Mouse (Mus musculus): ENCODE results near the gene Dnajc7. TPM values are rescaled to one million over a fixed set of nuclear protein-coding genes. Genes with fewer than 3 reads are reported as not detected.

Gene Dnajc7
- polyA plus RNA-seq, 1 experiment from 2014 or later: 289 TPM

- ATAC-seq: peak; percentile 38
- 12% methylated on average over 8 of the region's 8 CpGs for WGBS
- Histone ChIP-seq H3K36me3 (ENCODE audit: control insufficient read depth, insufficient read depth, low read length) (no peaks in the 10 kb centered on the region), H3K27ac (ENCODE audit: low read length) (no peak overlapping the region), H3K9ac (ENCODE audit: low read depth, low read length) (peak overlapping the region; percentile 22; the same call in 1 of the 2 replicates), H3K4me1 (ENCODE audit: control insufficient read depth, insufficient read depth, low read length) (peaks cover 12% of the 10 kb centered on the region; the same call in 1 of the 2 replicates), H3K4me2 (ENCODE audit: low read length) (peak overlapping the region; percentile 56), H3K4me3 (ENCODE audit: low read depth, low read length) (peak overlapping the region; percentile 15), H3K9me3 (replicated peaks; ENCODE audit: control insufficient read depth, low read length, poor library complexity, severe bottlenecking) (no peaks in the 10 kb centered on the region), H3K27me3 (ENCODE audit: control insufficient read depth, insufficient read depth, low read depth, low read length) (no peaks in the 10 kb centered on the region; the same call in none of the 2 replicates)
These were observed 49.4 kb downstream of the Dnajc7 start for GRCm38 (mm10) chr11:100570430-100571201.

- WGBS: 63% methylated on average over 9 of the region's 9 CpGs
- no peak overlapping the region for H3K27ac ChIP-seq (ENCODE audit: low read length)
- no peak for ATAC-seq
These were observed 50.2 kb downstream of the Dnajc7 start for GRCm38 (mm10) chr11:100569789-100570188.

GRCm38 (mm10) chr11:100568692-100569091, 51.3 kb downstream of the Dnajc7 start:
- Histone ChIP-seq H3K27ac (ENCODE audit: low read length) (no peak overlapping the region), H3K4me2 (ENCODE audit: low read length) (no peak overlapping the region), H3K36me3 (ENCODE audit: control insufficient read depth, insufficient read depth, low read length) (no peaks in the 10 kb centered on the region), H3K27me3 (ENCODE audit: control insufficient read depth, insufficient read depth, low read depth, low read length) (no peaks in the 10 kb centered on the region; the same call in none of the 2 replicates), H3K4me3 (ENCODE audit: low read depth, low read length) (no peak overlapping the region), H3K9ac (ENCODE audit: low read depth, low read length) (no peak overlapping the region), H3K9me3 (replicated peaks; ENCODE audit: control insufficient read depth, low read length, poor library complexity, severe bottlenecking) (no peaks in the 10 kb centered on the region), H3K4me1 (ENCODE audit: control insufficient read depth, insufficient read depth, low read length) (peaks cover 7% of the 10 kb centered on the region; the same call in 1 of the 2 replicates)
- no peak for ATAC-seq
- 87% methylated on average over 8 of the region's 8 CpGs for WGBS

More at GRCm38 (mm10) chr11:100569789-100570188, 50.2 kb downstream of the Dnajc7 start:
- H3K4me2 ChIP-seq (ENCODE audit: low read length): no peak overlapping the region
- H3K4me3 ChIP-seq (ENCODE audit: low read depth, low read length): no peak overlapping the region
- H3K9ac ChIP-seq (ENCODE audit: low read depth, low read length): no peak overlapping the region
- no peaks in the 10 kb centered on the region for H3K9me3 ChIP-seq (replicated peaks; ENCODE audit: control insufficient read depth, low read length, poor library complexity, severe bottlenecking)
- H3K4me1 ChIP-seq (ENCODE audit: control insufficient read depth, insufficient read depth, low read length): peaks cover 8% of the 10 kb centered on the region; the same call in 1 of the 2 replicates
- H3K27me3 ChIP-seq (ENCODE audit: control insufficient read depth, insufficient read depth, low read depth, low read length): no peaks in the 10 kb centered on the region; the same call in none of the 2 replicates
- no peaks in the 10 kb centered on the region for H3K36me3 ChIP-seq (ENCODE audit: control insufficient read depth, insufficient read depth, low read length)

GRCm38 (mm10) chr11:100567815-100568245, 52.1 kb downstream of the Dnajc7 start:
- Histone ChIP-seq H3K4me3 (ENCODE audit: low read depth, low read length) (no peak overlapping the region), H3K4me1 (ENCODE audit: control insufficient read depth, insufficient read depth, low read length) (peaks cover 7% of the 10 kb centered on the region; the same call in 1 of the 2 replicates), H3K9ac (ENCODE audit: low read depth, low read length) (no peak overlapping the region), H3K36me3 (ENCODE audit: control insufficient read depth, insufficient read depth, low read length) (no peaks in the 10 kb centered on the region), H3K9me3 (replicated peaks; ENCODE audit: control insufficient read depth, low read length, poor library complexity, severe bottlenecking) (no peaks in the 10 kb centered on the region), H3K27me3 (ENCODE audit: control insufficient read depth, insufficient read depth, low read depth, low read length) (no peaks in the 10 kb centered on the region; the same call in none of the 2 replicates), H3K4me2 (ENCODE audit: low read length) (no peak overlapping the region), H3K27ac (ENCODE audit: low read length) (no peak overlapping the region)
- 76% methylated on average over 9 of the region's 9 CpGs for WGBS
- ATAC-seq: no peak

GRCm38 (mm10) chr11:100567229-100567628, 52.7 kb downstream of the Dnajc7 start:
- 87% methylated on average over 5 of the region's 5 CpGs for WGBS

GRCm38 (mm10) chr11:100564703-100565102, 55.3 kb downstream of the Dnajc7 start:
- no peak overlapping the region for H3K4me3 ChIP-seq (ENCODE audit: low read depth, low read length)
- no peak overlapping the region for H3K9ac ChIP-seq (ENCODE audit: low read depth, low read length)
- H3K4me1 ChIP-seq (ENCODE audit: control insufficient read depth, insufficient read depth, low read length): no peaks in the 10 kb centered on the region
- no peaks in the 10 kb centered on the region for H3K9me3 ChIP-seq (replicated peaks; ENCODE audit: control insufficient read depth, low read length, poor library complexity, severe bottlenecking)
- WGBS: 90% methylated on average over 6 of the region's 6 CpGs
- H3K27me3 ChIP-seq (ENCODE audit: control insufficient read depth, insufficient read depth, low read depth, low read length): no peaks in the 10 kb centered on the region
- no peak overlapping the region for H3K27ac ChIP-seq (ENCODE audit: low read length)
- no peak overlapping the region for H3K4me2 ChIP-seq (ENCODE audit: low read length)
- ATAC-seq: no peak
- no peaks in the 10 kb centered on the region for H3K36me3 ChIP-seq (ENCODE audit: control insufficient read depth, insufficient read depth, low read length)

More at GRCm38 (mm10) chr11:100567229-100567628, 52.7 kb downstream of the Dnajc7 start:
- no peaks in the 10 kb centered on the region for H3K36me3 ChIP-seq (ENCODE audit: control insufficient read depth, insufficient read depth, low read length)
- H3K27me3 ChIP-seq (ENCODE audit: control insufficient read depth, insufficient read depth, low read depth, low read length): no peaks in the 10 kb centered on the region; the same call in none of the 2 replicates
- H3K4me2 ChIP-seq (ENCODE audit: low read length): no peak overlapping the region
- no peak overlapping the region for H3K27ac ChIP-seq (ENCODE audit: low read length)
- no peaks in the 10 kb centered on the region for H3K9me3 ChIP-seq (replicated peaks; ENCODE audit: control insufficient read depth, low read length, poor library complexity, severe bottlenecking)
- H3K4me1 ChIP-seq (ENCODE audit: control insufficient read depth, insufficient read depth, low read length): peaks cover 7% of the 10 kb centered on the region; the same call in 1 of the 2 replicates
- H3K4me3 ChIP-seq (ENCODE audit: low read depth, low read length): no peak overlapping the region
- no peak overlapping the region for H3K9ac ChIP-seq (ENCODE audit: low read depth, low read length)
- ATAC-seq: no peak

GRCm38 (mm10) chr11:100564297-100564696, 55.7 kb downstream of the Dnajc7 start:
- no peak overlapping the region for H3K27ac ChIP-seq (ENCODE audit: low read length)
- no peaks in the 10 kb centered on the region for H3K27me3 ChIP-seq (ENCODE audit: control insufficient read depth, insufficient read depth, low read depth, low read length)
- H3K4me3 ChIP-seq (ENCODE audit: low read depth, low read length): no peak overlapping the region
- H3K4me2 ChIP-seq (ENCODE audit: low read length): no peak overlapping the region
- no peaks in the 10 kb centered on the region for H3K9me3 ChIP-seq (replicated peaks; ENCODE audit: control insufficient read depth, low read length, poor library complexity, severe bottlenecking)
- H3K9ac ChIP-seq (ENCODE audit: low read depth, low read length): no peak overlapping the region
- ATAC-seq: no peak
- 81% methylated on average over 15 of the region's 15 CpGs for WGBS
- no peaks in the 10 kb centered on the region for H3K36me3 ChIP-seq (ENCODE audit: control insufficient read depth, insufficient read depth, low read length)
- H3K4me1 ChIP-seq (ENCODE audit: control insufficient read depth, insufficient read depth, low read length): no peaks in the 10 kb centered on the region

- no peak for ATAC-seq
- WGBS: 43% methylated on average over 5 of the region's 5 CpGs
These were observed 58.2 kb downstream of the Dnajc7 start for GRCm38 (mm10) chr11:100561748-100562147.

GRCm38 (mm10) chr11:100559476-100559875, 60.5 kb downstream of the Dnajc7 start:
- no peaks in the 10 kb centered on the region for H3K9me3 ChIP-seq (replicated peaks; ENCODE audit: control insufficient read depth, low read length, poor library complexity, severe bottlenecking)
- H3K36me3 ChIP-seq (ENCODE audit: control insufficient read depth, insufficient read depth, low read length): no peaks in the 10 kb centered on the region
- no peak overlapping the region for H3K27ac ChIP-seq (ENCODE audit: low read length)
- no peak for ATAC-seq
- no peaks in the 10 kb centered on the region for H3K27me3 ChIP-seq (ENCODE audit: control insufficient read depth, insufficient read depth, low read depth, low read length)
- no peak overlapping the region for H3K4me3 ChIP-seq (ENCODE audit: low read depth, low read length)
- 39% methylated on average over 7 of the region's 7 CpGs for WGBS
- no peaks in the 10 kb centered on the region for H3K4me1 ChIP-seq (ENCODE audit: control insufficient read depth, insufficient read depth, low read length)
- no peak overlapping the region for H3K9ac ChIP-seq (ENCODE audit: low read depth, low read length)
- no peak overlapping the region for H3K4me2 ChIP-seq (ENCODE audit: low read length)

More at GRCm38 (mm10) chr11:100561748-100562147, 58.2 kb downstream of the Dnajc7 start:
- Histone ChIP-seq H3K27me3 (ENCODE audit: control insufficient read depth, insufficient read depth, low read depth, low read length) (no peaks in the 10 kb centered on the region), H3K9me3 (replicated peaks; ENCODE audit: control insufficient read depth, low read length, poor library complexity, severe bottlenecking) (no peaks in the 10 kb centered on the region), H3K4me3 (ENCODE audit: low read depth, low read length) (no peak overlapping the region), H3K36me3 (ENCODE audit: control insufficient read depth, insufficient read depth, low read length) (no peaks in the 10 kb centered on the region), H3K4me1 (ENCODE audit: control insufficient read depth, insufficient read depth, low read length) (no peaks in the 10 kb centered on the region), H3K4me2 (ENCODE audit: low read length) (no peak overlapping the region), H3K27ac (ENCODE audit: low read length) (no peak overlapping the region), H3K9ac (ENCODE audit: low read depth, low read length) (no peak overlapping the region)
